Mouse (Mus musculus): ENCODE results near the gene Kctd17. TPM values are rescaled to one million over a fixed set of nuclear protein-coding genes. Genes with fewer than 3 reads are reported as not detected.

The Kctd17 gene
- total RNA-seq, 1 experiment from 2014 or later = 4.6 TPM

DNA sequence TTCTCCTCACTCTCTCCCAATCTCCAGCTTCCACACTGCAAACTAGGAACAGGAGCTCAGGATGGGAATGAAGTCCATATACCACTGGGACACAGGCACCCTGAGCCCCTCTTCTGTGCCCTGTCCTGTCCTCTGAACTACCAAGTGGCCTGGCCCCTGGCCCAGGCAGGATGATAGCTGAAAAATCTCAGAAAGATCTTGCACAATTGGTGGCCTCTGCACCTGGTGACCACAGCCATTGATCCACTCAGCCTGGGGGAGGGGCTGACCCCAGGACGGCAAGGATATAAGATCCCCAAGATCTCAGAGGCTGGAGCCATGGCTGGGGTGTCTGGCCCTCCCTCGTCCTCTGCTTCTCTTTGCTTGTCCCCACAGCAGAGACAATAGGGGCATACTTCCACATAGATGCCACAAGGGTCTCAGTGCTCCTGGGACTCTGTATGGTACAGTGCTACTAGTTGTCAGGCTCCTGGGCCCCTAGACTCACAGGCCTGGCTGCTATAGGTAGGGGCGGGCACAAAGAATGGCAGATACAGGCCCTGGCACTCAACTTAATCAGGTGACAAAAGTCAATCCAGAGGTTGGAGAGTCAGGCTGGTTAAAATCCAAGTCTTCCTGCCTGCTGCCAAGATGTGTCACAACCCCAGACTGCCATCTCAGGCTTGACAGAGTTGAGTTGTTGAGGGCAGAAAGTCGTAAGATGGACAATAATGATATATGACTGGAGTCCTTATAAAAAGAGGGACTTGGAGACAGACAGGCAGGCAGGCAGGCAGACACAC is 42.3 kb downstream of the Kctd17 start:
- ATAC-seq (replicated peaks; ENCODE audit: insufficient number of reproducible peaks, low FRiP score, low TSS enrichment, poor library complexity, severe bottlenecking) = no peak

- ATAC-seq (replicated peaks; ENCODE audit: insufficient number of reproducible peaks, low FRiP score, low TSS enrichment, poor library complexity, severe bottlenecking) = no peak
Measured at GRCm38 (mm10) chr15:78471902-78472301, 43.5 kb downstream of the Kctd17 start.

GRCm38 (mm10) chr15:78473442-78473841 is 45.1 kb downstream of the Kctd17 start:
- ATAC-seq (replicated peaks; ENCODE audit: insufficient number of reproducible peaks, low FRiP score, low TSS enrichment, poor library complexity, severe bottlenecking) = no peak

GRCm38 (mm10) chr15:78475604-78476031 is 47.3 kb downstream of the Kctd17 start:
- ATAC-seq (replicated peaks; ENCODE audit: insufficient number of reproducible peaks, low FRiP score, low TSS enrichment, poor library complexity, severe bottlenecking) = no peak

DNA sequence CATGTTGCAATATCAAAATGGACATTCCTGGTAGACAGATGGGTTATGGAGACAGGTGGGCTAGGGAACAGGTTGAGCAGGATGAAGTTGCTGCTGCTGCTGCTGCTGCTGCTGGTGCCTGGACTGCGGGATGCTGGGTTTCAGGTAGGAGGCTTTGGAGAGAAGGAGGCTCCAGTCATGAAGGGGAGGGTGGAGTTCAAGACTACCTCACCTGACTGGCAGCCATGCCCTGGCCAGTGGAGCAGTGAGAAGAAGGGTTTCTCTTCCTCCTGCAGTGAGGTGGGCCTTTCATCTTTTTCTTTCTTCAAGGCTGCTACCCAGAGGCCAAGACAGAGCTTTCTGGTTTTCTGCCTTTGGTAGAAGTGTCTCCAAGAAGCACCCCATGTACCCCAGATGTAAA is 48.5 kb downstream of the Kctd17 start:
- no peak for ATAC-seq (replicated peaks; ENCODE audit: insufficient number of reproducible peaks, low FRiP score, low TSS enrichment, poor library complexity, severe bottlenecking)

- no peak for ATAC-seq (replicated peaks; ENCODE audit: insufficient number of reproducible peaks, low FRiP score, low TSS enrichment, poor library complexity, severe bottlenecking)
Measured at GRCm38 (mm10) chr15:78478073-78478472, 49.7 kb downstream of the Kctd17 start.

DNA sequence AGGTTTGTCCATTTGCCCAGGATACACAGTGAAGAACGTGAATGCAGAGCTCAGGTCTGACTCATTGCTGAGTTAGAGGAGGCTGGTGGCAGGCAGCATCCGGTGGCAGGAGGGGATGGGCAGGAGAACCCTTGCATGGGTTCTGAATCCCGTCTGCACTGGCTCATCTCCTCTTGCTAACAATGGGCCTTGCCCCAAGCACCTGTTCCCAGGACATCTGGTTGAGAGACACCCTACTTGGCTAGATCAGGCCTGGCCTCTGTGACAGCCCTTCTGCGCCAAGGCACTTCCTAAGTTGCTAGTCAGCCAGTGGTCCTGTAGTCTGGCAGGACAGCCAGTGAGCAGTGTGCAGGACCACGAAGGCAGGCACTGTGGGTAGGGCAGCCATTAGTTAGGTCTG is 51.1 kb downstream of the Kctd17 start:
- ATAC-seq (replicated peaks; ENCODE audit: insufficient number of reproducible peaks, low FRiP score, low TSS enrichment, poor library complexity, severe bottlenecking) = no peak

DNA sequence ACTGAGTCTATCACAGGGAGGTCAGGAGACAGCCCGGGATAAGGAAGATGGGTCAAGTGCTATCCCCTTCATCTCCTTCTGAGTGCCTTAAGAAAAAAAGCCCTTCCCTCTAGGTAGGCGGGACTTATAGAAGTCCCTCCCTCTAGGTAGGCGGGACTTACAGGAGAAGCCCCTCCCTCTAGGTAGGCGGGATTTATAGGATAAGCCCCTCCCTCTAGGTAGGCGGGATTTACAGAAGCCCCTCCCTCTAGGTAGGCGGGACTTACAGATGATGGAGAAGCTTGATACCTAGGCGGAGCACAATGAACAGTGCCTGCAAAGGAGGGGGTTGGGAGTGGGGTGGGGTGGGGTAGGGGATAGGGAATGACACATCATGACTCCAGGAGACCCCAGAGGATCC is 51.7 kb downstream of the Kctd17 start:
- no peak for ATAC-seq (replicated peaks; ENCODE audit: insufficient number of reproducible peaks, low FRiP score, low TSS enrichment, poor library complexity, severe bottlenecking)

- ATAC-seq (replicated peaks; ENCODE audit: insufficient number of reproducible peaks, low FRiP score, low TSS enrichment, poor library complexity, severe bottlenecking) = no peak
Measured at GRCm38 (mm10) chr15:78480991-78481390, 52.6 kb downstream of the Kctd17 start.

- no peak for ATAC-seq (replicated peaks; ENCODE audit: insufficient number of reproducible peaks, low FRiP score, low TSS enrichment, poor library complexity, severe bottlenecking)
Measured at GRCm38 (mm10) chr15:78481448-78482000, 53.2 kb downstream of the Kctd17 start.

DNA sequence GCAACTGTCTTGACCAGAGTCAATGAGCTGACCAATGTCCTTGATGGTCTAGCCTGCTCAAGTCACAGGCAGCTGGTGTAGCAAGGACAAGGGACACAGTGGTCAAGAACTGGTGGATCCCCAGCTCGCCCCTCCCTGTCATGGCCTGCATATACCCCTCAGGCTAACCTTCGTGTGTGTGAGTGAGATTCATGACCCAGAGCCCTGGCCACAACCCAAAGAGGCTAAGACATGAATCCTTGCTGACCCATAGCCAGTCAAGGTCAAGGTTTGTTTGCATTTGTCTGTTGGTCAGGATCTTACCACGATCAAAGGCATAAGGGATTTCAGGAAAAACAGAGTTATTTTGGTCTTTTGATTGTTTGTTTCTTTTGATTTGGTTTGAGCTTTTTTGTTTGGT is 54.2 kb downstream of the Kctd17 start:
- ATAC-seq (replicated peaks; ENCODE audit: insufficient number of reproducible peaks, low FRiP score, low TSS enrichment, poor library complexity, severe bottlenecking) = no peak

DNA sequence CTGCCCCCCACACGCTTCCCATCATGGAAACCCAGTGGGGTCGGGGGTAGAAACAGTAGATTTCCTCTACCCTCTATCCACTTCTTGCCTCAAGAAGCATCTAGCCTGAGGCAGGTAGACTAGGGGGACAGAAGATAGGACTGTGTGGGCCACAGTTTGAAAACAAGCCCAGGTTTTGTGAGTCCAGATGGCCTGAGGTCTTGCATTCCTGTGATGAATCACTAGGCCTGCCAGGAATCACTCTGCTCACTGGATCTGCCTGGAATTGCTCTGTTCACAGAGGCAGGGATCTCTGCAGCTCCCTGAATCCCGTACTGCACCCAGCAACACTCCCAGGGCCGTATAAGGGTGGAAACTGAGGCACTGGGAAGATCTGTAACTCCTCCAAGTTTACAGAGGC is 54.9 kb downstream of the Kctd17 start:
- ATAC-seq (replicated peaks; ENCODE audit: insufficient number of reproducible peaks, low FRiP score, low TSS enrichment, poor library complexity, severe bottlenecking) = no peak

DNA sequence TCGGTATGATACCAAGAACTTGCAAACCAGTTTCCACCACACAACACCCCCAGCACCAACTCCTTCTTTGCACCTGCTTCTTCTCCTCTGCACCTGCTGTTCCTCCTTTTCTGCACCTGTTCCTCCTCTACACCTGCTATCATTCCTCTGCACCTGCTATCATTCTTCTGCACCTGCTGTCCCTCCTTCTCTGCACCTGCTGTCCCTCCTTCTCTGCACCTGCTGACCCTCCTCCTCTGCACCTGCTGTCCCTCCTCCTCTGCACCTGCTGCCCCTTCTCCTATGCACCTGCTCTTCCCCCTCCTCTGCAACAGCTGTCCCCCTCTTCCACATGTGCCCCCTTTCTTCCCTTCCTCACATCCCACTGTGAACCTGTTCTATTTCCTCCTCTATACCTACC is 58.2 kb downstream of the Kctd17 start:
- no peak for ATAC-seq (replicated peaks; ENCODE audit: insufficient number of reproducible peaks, low FRiP score, low TSS enrichment, poor library complexity, severe bottlenecking)

DNA sequence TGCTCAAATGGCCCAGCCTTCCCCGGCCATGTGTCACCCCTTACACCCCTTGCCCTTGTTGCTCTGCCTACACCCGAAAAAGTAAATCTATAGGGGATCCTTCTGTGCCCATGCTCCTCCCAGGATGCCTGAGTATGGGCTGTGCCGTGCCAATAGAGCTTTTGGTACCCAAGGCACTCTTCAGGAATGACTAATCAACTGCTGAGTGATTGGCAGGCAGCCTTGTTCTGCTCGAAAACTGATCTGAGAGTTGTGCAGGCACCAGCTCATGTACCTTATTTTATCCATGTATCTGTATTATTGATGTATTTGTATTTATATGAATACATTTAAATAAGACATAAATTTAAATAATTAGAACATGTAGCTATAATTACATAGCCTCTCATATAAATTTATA is 58.7 kb downstream of the Kctd17 start:
- ATAC-seq (replicated peaks; ENCODE audit: insufficient number of reproducible peaks, low FRiP score, low TSS enrichment, poor library complexity, severe bottlenecking) = no peak

Other genes starting within 250 kb of the Kctd17 start
- gene Pvalb, start 222.2 kb upstream of the Kctd17 start, total RNA-seq (2017) = 0.49 TPM in 1 of 3 replicates, not detected in the others
- 206 to 223 TPM (median 216 TPM) in 3 replicates for gene Ncf4, start 183.8 kb upstream of the Kctd17 start, total RNA-seq (2017)
- gene Csf2rb2, start 122.8 kb upstream of the Kctd17 start, total RNA-seq (2017) = 7.1 to 15.7 TPM (median 8.0 TPM) in 3 replicates
- 52.3 to 134 TPM (median 103 TPM) in 3 replicates for gene Csf2rb, start 102.8 kb upstream of the Kctd17 start, total RNA-seq (2017)
- gene Tex33, start 32.7 kb upstream of the Kctd17 start, total RNA-seq (2017) = 5.0 TPM in 1 of 3 replicates, not detected in the others
- gene Tst, start 22.7 kb upstream of the Kctd17 start, total RNA-seq (2017) = 2.2 TPM in 1 of 3 replicates, not detected in the others
- gene Mpst, start 22.1 kb upstream of the Kctd17 start, total RNA-seq (2017) = 5.8 to 10.2 TPM (median 8.7 TPM) in 3 replicates
- 0.58 TPM in 1 of 3 replicates, not detected in the others for gene Tmprss6, start 40.1 kb downstream of the Kctd17 start, total RNA-seq (2017)
- gene Il2rb, start 66.7 kb downstream of the Kctd17 start, total RNA-seq (2017) = 102 to 350 TPM (median 102 TPM) in 3 replicates
- 0.67 to 0.87 TPM in 2 of 3 replicates, not detected in the other for gene C1qtnf6, start 102.9 kb downstream of the Kctd17 start, total RNA-seq (2017)
- 0.10 to 0.29 TPM in 2 of 3 replicates, not detected in the other for gene Sstr3, start 116.1 kb downstream of the Kctd17 start, total RNA-seq (2017)
- 125 to 216 TPM (median 199 TPM) in 3 replicates for gene Rac2, start 144.2 kb downstream of the Kctd17 start, total RNA-seq (2017)
- gene Cyth4, start 168.5 kb downstream of the Kctd17 start, total RNA-seq (2017) = 298 to 420 TPM (median 312 TPM) in 3 replicates

All from monocyte, adult 5-6 weeks (primary cell).